Mouse (Mus musculus) liver, adult 2 months (tissue): ENCODE results near the gene Kctd17. TPM values are rescaled to one million over a fixed set of nuclear protein-coding genes. Genes with fewer than 3 reads are reported as not detected.

ENCODE experiments used
- DNase-seq: peaks from one replicate; pipeline ENCODE4 v3.0.0-alpha.2; 2011; ENCODE audit warnings: low read depth, low spot score; ENCODE audit errors: extremely low read depth
- H3K27ac ChIP-seq: fragments of 200-500 bp; replicated peaks from 2 replicates; pipeline ENCODE4 v1.5.1; 2012; ENCODE audit warnings: low read depth, mild to moderate bottlenecking, control low read depth, inconsistent platforms, low read length; ENCODE audit not compliant: insufficient read depth
- H3K27me3 ChIP-seq: fragments of 200-500 bp; 2 replicates; pipeline ENCODE4 v1.6.1; 2012; ENCODE audit warnings: mild to moderate bottlenecking, moderate library complexity, low read length, inconsistent platforms; ENCODE audit not compliant: control insufficient read depth, insufficient read depth
- H3K36me3 ChIP-seq: fragments of 200-500 bp; 2 replicates; pipeline ENCODE4 v1.6.1; 2012; ENCODE audit warnings: low read length, inconsistent platforms; ENCODE audit not compliant: control insufficient read depth, insufficient read depth
- H3K4me1 ChIP-seq: fragments of 200-500 bp; 2 replicates; pipeline ENCODE4 v1.6.1; 2011; ENCODE audit warnings: low read length; ENCODE audit not compliant: control insufficient read depth, insufficient read depth
- H3K4me3 ChIP-seq: fragments of 200-500 bp; 2 replicates; pipeline ENCODE4 v1.5.1; 2011; ENCODE audit warnings: low read depth, mild to moderate bottlenecking, control low read depth, low read length, moderate library complexity; ENCODE audit not compliant: insufficient read depth
- H3K79me2 ChIP-seq: fragments of 200-500 bp; 2 replicates; pipeline ENCODE4 v1.6.1; 2012; ENCODE audit warnings: inconsistent platforms, mild to moderate bottlenecking, low read length, moderate library complexity; ENCODE audit not compliant: control insufficient read depth, insufficient read depth
- H3K9ac ChIP-seq: fragments of 200-500 bp; 2 replicates; pipeline ENCODE4 v1.6.1; 2012; ENCODE audit warnings: low read depth, mild to moderate bottlenecking, control low read depth, inconsistent platforms, low read length
- CTCF ChIP-seq: fragments of 200-500 bp; IDR thresholded peaks from 2 replicates; pipeline ENCODE4 v1.5.1; 2011; ENCODE audit warnings: low read depth, low read length, control low read depth
- POLR2A ChIP-seq: fragments of 200-500 bp; IDR thresholded peaks from 2 replicates; pipeline ENCODE4 v1.6.1; 2011; ENCODE audit warnings: low read length, control low read depth; ENCODE audit not compliant: insufficient read depth; ENCODE audit errors: extremely low read depth
- WGBS: fragments of 180-500 bp; shearing (Covaris S2); methylation state at CpG from one replicate; pipeline ENCODE4 v1.1.7; 2018; 5-methylcytosine and 5-hydroxymethylcytosine counted together
- polyA plus RNA-seq: library from polyadenylated mRNA; depleted of rRNA; stranded (reverse); fragments of >200 nt; gene quantifications from 2 replicates; pipeline ENCODE4 v1.2.3, GENCODE M21; 2012
- total RNA-seq: library from RNA; depleted of rRNA; stranded (reverse); fragments of >200 nt; gene quantifications from 2 replicates; pipeline ENCODE4 v1.2.3, GENCODE M21; 2014

Kctd17 gene
- total and polyA plus RNA-seq, 2 experiments = 1.2 to 10.4 TPM

DNA sequence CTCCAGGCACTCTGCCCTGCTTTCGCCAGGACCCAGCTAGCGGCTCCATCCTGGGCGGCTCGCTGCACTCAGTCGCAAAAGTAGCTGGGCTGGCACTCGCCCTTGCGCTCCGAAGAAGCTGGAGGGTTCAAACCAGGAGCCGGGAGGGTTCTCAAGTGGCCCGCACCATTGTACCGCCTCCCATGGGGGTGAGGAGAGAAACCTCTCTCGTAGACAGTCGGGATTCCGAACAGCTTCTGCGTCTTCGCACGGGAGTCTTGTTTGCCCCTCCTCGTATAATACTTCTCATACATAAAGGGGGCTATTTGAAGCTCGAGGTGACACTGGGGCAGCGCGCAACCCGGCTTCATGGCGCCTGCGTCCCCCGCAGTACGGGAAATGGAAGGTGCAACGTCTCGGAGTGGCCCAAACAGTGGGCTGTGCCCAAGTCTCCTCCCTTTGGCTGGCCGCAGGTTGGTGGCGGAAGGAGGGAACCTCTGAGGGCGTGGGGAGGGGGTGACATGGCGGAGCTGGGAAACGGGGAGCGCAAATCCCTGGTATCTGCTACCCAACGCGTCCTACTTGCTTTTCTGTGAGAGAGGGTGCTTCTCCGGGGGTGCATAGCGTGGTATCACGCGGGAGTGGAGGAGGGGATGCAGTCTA, 21.9 kb upstream of the Kctd17 start, which contains the start of gene Mpst:
Mpst (plus strand) TSS at position 124 of the 642 bp plus-strand sequence.
- peak within 1 kb of the TSS; percentile 91 for H3K4me3 ChIP-seq
- H3K9ac ChIP-seq = peak within 1 kb of the TSS; percentile 98
- TF ChIP-seq CTCF (no peak), POLR2A (peak; percentile 94)
- peaks cover 33% of the 10 kb centered on the region; the same call in 1 of the 2 replicates for H3K79me2 ChIP-seq
- H3K27ac ChIP-seq = peak within 1 kb of the TSS; percentile 100
- H3K4me1 ChIP-seq = peaks cover 24% of the 10 kb centered on the region
- H3K27me3 ChIP-seq = no peaks in the 10 kb centered on the region
- no peaks in the 10 kb centered on the region for H3K36me3 ChIP-seq
- under 1% methylated on average over 40 of the region's 40 CpGs for WGBS
- DNase-seq = peak; percentile 86

DNA sequence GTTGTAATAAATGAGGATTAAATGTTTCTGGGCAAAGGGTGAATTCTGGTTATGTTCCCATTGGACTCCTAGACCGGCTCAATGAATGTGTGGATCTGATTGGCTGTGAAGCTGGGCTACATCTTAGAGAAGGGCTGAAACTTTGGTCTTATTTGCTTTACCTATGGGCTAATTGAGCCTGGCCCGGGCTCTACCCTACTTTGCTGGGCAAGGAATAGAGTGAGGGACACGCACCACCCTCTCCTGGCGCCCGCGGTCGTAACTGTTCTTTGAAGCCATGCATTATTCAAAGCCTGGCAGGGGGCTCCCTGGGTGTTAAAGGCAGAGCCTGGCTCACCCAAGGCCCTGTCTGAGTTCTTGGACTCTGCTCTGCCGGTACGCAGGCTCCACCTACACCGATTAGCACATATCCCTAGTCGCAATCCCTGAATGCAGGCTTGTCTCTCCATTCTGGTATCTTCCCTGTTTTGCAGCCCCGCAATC, 18.8 kb upstream of the Kctd17 start:
- Histone ChIP-seq H3K79me2 (peaks cover 38% of the 10 kb centered on the region; the same call in 1 of the 2 replicates), H3K4me3 (peak overlapping the region; percentile 64), H3K36me3 (peaks cover 2% of the 10 kb centered on the region; the same call in 1 of the 2 replicates), H3K9ac (peak overlapping the region; percentile 78), H3K4me1 (peaks cover 29% of the 10 kb centered on the region), H3K27me3 (no peaks in the 10 kb centered on the region), H3K27ac (peak overlapping the region; percentile 93)
- 26% methylated on average over 12 of the region's 12 CpGs for WGBS
- TF ChIP-seq CTCF (no peak), POLR2A (no peak)
- DNase-seq = peak; percentile 98

DNA sequence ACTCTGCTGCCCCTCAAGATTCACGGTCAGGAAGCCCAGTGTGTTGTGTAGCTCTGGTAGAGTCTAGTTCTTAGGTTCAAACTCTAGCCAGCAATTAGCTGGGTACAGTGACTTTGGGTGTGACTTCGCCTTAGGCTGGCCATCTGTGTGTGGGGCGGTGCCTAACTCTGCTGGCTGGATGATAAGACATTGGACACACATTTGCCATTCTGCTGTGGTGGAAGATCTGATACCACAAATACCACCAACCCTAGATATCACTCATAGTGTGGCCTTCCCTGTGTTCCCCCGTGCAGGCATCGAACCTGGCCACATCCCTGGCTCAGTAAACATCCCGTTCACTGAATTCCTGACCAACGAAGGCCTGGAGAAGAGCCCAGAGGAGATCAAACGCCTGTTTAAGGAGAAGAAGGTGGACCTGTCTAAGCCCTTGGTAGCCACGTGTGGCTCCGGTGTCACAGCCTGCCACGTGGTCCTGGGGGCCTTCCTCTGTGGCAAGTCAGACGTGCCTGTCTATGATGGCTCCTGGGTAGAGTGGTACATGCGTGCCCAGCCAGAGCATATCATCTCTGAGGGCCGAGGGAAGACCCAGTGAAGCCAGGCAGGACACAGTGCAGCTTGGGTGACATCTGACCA, 15.2 kb upstream of the Kctd17 start:
- H3K9ac ChIP-seq = no peak overlapping the region
- DNase-seq = no peak
- H3K27ac ChIP-seq = no peak overlapping the region
- 54% methylated on average over 14 of the region's 14 CpGs for WGBS
- H3K27me3 ChIP-seq = no peaks in the 10 kb centered on the region
- H3K79me2 ChIP-seq = peaks cover 18% of the 10 kb centered on the region; the same call in 1 of the 2 replicates
- H3K36me3 ChIP-seq = peaks cover 2% of the 10 kb centered on the region; the same call in 1 of the 2 replicates
- TF ChIP-seq CTCF (no peak), POLR2A (no peak)
- peaks cover 38% of the 10 kb centered on the region for H3K4me1 ChIP-seq
- H3K4me3 ChIP-seq = no peak overlapping the region

DNA sequence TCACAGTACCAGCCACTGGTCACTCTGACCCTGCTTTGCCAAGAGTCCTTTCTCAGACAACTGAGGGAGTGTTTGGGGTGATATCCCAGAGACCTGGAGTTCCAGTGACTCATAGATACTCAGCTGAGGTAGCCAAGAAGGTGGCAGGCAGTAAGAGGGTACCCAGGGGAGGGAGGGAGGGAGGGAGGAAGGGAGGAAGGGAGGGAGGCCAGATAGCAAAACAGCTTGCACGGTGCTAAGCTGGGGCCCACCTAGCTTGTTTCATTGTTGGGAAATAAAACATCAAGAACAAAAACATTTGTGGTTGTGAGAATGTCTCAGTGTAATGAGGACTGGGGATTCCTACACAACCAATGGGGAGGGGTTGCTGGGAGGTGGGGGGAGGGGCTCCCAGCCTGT, 14.6 kb upstream of the Kctd17 start:
- Histone ChIP-seq H3K27me3 (no peaks in the 10 kb centered on the region), H3K4me1 (peaks cover 33% of the 10 kb centered on the region), H3K4me3 (no peak overlapping the region), H3K27ac (no peak overlapping the region), H3K79me2 (peaks cover 18% of the 10 kb centered on the region; the same call in 1 of the 2 replicates), H3K36me3 (peaks cover 2% of the 10 kb centered on the region; the same call in 1 of the 2 replicates), H3K9ac (no peak overlapping the region)
- no peak for DNase-seq
- TF ChIP-seq CTCF (no peak), POLR2A (no peak)
- WGBS = 71% methylated on average over 1 of the region's 1 CpGs

DNA sequence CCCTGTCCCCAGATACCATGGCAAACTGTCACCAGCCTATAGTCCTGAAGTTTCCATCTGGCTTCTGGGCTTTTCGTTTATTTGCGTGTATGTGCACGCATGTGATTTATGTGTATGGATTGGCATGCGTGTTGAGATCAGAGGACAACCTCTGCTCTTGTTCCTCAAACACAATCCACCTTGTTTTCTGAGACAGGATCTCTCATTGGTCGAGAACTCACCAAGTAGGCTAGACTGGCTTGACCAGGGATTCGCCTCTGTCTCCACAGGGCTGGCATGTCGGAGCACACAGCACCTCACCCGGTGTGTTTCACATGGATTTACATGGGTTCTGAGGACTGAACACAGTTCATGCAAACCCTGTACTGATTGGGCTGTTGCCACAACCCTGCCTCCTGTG, 14.2 kb upstream of the Kctd17 start:
- no peaks in the 10 kb centered on the region for H3K27me3 ChIP-seq
- peaks cover 2% of the 10 kb centered on the region; the same call in 1 of the 2 replicates for H3K36me3 ChIP-seq
- no peak for DNase-seq
- no peak overlapping the region for H3K27ac ChIP-seq
- no peak overlapping the region for H3K4me3 ChIP-seq
- H3K4me1 ChIP-seq = peaks cover 30% of the 10 kb centered on the region
- no peak for TF ChIP-seq POLR2A
- TF ChIP-seq CTCF = no peak
- 95% methylated on average over 8 of the region's 8 CpGs for WGBS
- H3K9ac ChIP-seq = no peak overlapping the region
- H3K79me2 ChIP-seq = peaks cover 18% of the 10 kb centered on the region; the same call in 1 of the 2 replicates
